Mouse (Mus musculus) thymus, adult 2 months (tissue): Measurements from ENCODE around the gene Hmga2. TPM values are rescaled to one million over a fixed set of nuclear protein-coding genes. Genes with fewer than 3 reads are reported as not detected.

ENCODE experiments used
- DNase-seq: peaks from one replicate; pipeline ENCODE4 v3.0.0; 2021
- H3K27ac ChIP-seq: fragments of 200-500 bp; 2 replicates; pipeline ENCODE4 v1.5.1; 2012; ENCODE audit warnings: low read length, control low read depth; ENCODE audit not compliant: control insufficient read depth, insufficient read depth
- H3K27me3 ChIP-seq: fragments of 200-500 bp; 2 replicates; pipeline ENCODE4 v1.6.1; 2012; ENCODE audit warnings: mild to moderate bottlenecking, low read length, moderate library complexity, mixed read lengths; ENCODE audit not compliant: control insufficient read depth, insufficient read depth
- H3K36me3 ChIP-seq: fragments of 200-500 bp; 2 replicates; pipeline ENCODE4 v1.6.1; 2012; ENCODE audit warnings: mild to moderate bottlenecking, low read length, moderate library complexity; ENCODE audit not compliant: control insufficient read depth, insufficient read depth
- H3K4me1 ChIP-seq: fragments of 200-500 bp; replicated peaks from 2 replicates; pipeline ENCODE4 v1.6.1; 2012; ENCODE audit warnings: low read length; ENCODE audit not compliant: control insufficient read depth, insufficient read depth
- H3K4me3 ChIP-seq: fragments of 200-500 bp; 2 replicates; pipeline ENCODE4 v1.5.1; 2012; ENCODE audit warnings: mild to moderate bottlenecking, low read length, control low read depth, moderate library complexity; ENCODE audit not compliant: control insufficient read depth, insufficient read depth
- CTCF ChIP-seq: fragments of 200-500 bp; IDR thresholded peaks from 2 replicates; pipeline ENCODE4 v1.5.1; 2012; ENCODE audit warnings: mild to moderate bottlenecking, control low read depth, low read length, moderate library complexity, borderline replicate concordance; ENCODE audit not compliant: control insufficient read depth, poor library complexity, insufficient read depth; ENCODE audit errors: extremely low read depth
- POLR2A ChIP-seq: fragments of 200-500 bp; IDR thresholded peaks from 2 replicates; pipeline ENCODE4 v1.6.1; 2012; ENCODE audit warnings: mild to moderate bottlenecking, low read length, control low read depth, moderate library complexity; ENCODE audit not compliant: control insufficient read depth, poor library complexity, insufficient read depth; ENCODE audit errors: extremely low read depth
- WGBS: fragments of 180-500 bp; shearing (Covaris S2); methylation state at CpG from one replicate; pipeline ENCODE4 v1.1.7; 2018; 5-methylcytosine and 5-hydroxymethylcytosine counted together
- polyA plus RNA-seq: library from polyadenylated mRNA; depleted of rRNA; stranded (reverse); fragments of >200 nt; gene quantifications from 2 replicates; pipeline ENCODE4 v1.2.3, GENCODE M21; 2012; rRNA removed

The Hmga2 gene
- polyA plus RNA-seq = 0.05 TPM in 1 of 2 replicates, not detected in the other

GRCm38 (mm10) chr10:120475601-120476515 is at the start of gene Hmga2:
Hmga2 (minus strand) TSS chr10:120476469.
- no peak for TF ChIP-seq CTCF
- no peak for TF ChIP-seq POLR2A
- DNase-seq = no peak
- no peak within 1 kb of the TSS for H3K27ac ChIP-seq

GRCm38 (mm10) chr10:120522959-120523358 is 46.7 kb upstream of the Hmga2 start:
- 50% methylated on average over 2 of the region's 2 CpGs for WGBS
- DNase-seq = no peak
- Histone ChIP-seq H3K4me1 (no peaks in the 10 kb centered on the region), H3K27me3 (no peaks in the 10 kb centered on the region), H3K36me3 (no peaks in the 10 kb centered on the region), H3K27ac (no peak overlapping the region), H3K4me3 (no peak overlapping the region)
- TF ChIP-seq CTCF (no peak), POLR2A (no peak)

More at GRCm38 (mm10) chr10:120475601-120476515, at the start of gene Hmga2:
- Histone ChIP-seq H3K27me3 (peaks cover 27% of the 10 kb centered on the region), H3K36me3 (no peaks in the 10 kb centered on the region), H3K4me3 (peak within 1 kb of the TSS; percentile 23), H3K4me1 (peaks cover 3% of the 10 kb centered on the region; the same call in 1 of the 2 replicates)
- WGBS = 1% methylated on average over 98 of the region's 99 CpGs

DNA sequence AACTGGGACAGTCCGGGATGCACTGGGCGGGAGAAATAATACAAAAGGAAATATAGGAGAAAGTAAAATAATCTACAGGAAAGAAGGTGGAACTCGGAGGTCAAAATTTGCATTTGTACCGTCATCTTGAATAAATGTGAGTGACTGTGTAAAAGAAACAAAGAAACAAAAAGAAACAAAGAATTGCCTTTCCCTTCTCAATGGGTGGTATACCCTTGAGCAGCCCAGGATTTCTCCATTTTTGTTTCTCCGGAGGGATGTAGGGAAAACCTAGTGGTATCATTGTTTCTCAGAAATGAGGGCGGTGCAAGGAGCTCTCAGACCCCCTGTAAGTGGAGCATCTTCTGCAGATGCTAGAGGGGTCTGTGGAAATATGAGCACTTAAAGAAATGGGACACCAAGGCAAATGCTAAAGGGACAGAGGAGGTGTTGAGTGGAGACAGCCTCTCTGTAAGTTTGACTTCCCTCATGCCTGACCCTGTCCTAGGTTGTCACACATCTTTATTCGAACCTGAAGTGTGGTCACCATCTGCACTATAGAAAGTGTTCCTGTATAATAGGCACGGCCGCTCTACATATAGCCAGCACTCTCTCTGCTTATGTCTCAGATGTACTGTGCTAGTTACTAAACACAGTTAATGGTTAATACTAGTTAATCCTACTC is 45.8 kb upstream of the Hmga2 start:
- no peaks in the 10 kb centered on the region for H3K36me3 ChIP-seq
- no peaks in the 10 kb centered on the region for H3K4me1 ChIP-seq
- H3K27me3 ChIP-seq = no peaks in the 10 kb centered on the region
- no peak overlapping the region for H3K4me3 ChIP-seq
- H3K27ac ChIP-seq = no peak overlapping the region
- WGBS = 93% methylated on average over 9 of the region's 9 CpGs
- TF ChIP-seq POLR2A (no peak), CTCF (no peak)
- DNase-seq = no peak

- Histone ChIP-seq H3K36me3 (no peaks in the 10 kb centered on the region), H3K4me3 (no peak overlapping the region), H3K4me1 (no peaks in the 10 kb centered on the region), H3K27me3 (no peaks in the 10 kb centered on the region), H3K27ac (no peak overlapping the region)
- no peak for TF ChIP-seq POLR2A
- no peak for TF ChIP-seq CTCF
- 90% methylated on average over 8 of the region's 8 CpGs for WGBS
- no peak for DNase-seq
These were observed 40.0 kb upstream of the Hmga2 start for GRCm38 (mm10) chr10:120516311-120516710.

GRCm38 (mm10) chr10:120513721-120514120 is 37.5 kb upstream of the Hmga2 start:
- WGBS = 92% methylated on average over 9 of the region's 9 CpGs
- no peaks in the 10 kb centered on the region for H3K27me3 ChIP-seq
- no peak overlapping the region for H3K27ac ChIP-seq
- H3K36me3 ChIP-seq = no peaks in the 10 kb centered on the region
- H3K4me1 ChIP-seq = no peaks in the 10 kb centered on the region
- H3K4me3 ChIP-seq = no peak overlapping the region
- TF ChIP-seq CTCF (no peak), POLR2A (no peak)
- DNase-seq = no peak

GRCm38 (mm10) chr10:120512946-120513345 is 36.7 kb upstream of the Hmga2 start:
- Histone ChIP-seq H3K4me3 (no peak overlapping the region), H3K36me3 (no peaks in the 10 kb centered on the region), H3K27me3 (no peaks in the 10 kb centered on the region), H3K27ac (no peak overlapping the region), H3K4me1 (no peaks in the 10 kb centered on the region)
- TF ChIP-seq CTCF (no peak), POLR2A (no peak)
- no peak for DNase-seq
- 83% methylated on average over 4 of the region's 4 CpGs for WGBS
